Mouse (Mus musculus): Measurements from ENCODE around the gene Hhipl1. TPM values are rescaled to one million over a fixed set of nuclear protein-coding genes. Genes with fewer than 3 reads are reported as not detected.

The Hhipl1 gene
- polyA plus RNA-seq, 1 experiment from 2014 or later, result 2.5 TPM

GRCm38 (mm10) chr12:108305172-108305571 lies 898 bp upstream of the Hhipl1 start:
- 80% methylated on average over 8 of the region's 8 CpGs for WGBS
- no peak overlapping the region for H3K27ac ChIP-seq
- ATAC-seq, result no peak
- H3K4me2 ChIP-seq, result no peak overlapping the region
- peaks cover 18% of the 10 kb centered on the region for H3K27me3 ChIP-seq
- no peaks in the 10 kb centered on the region for H3K36me3 ChIP-seq (ENCODE audit: poor library complexity, severe bottlenecking)
- H3K4me1 ChIP-seq, result peaks cover 24% of the 10 kb centered on the region
- no peak overlapping the region for H3K4me3 ChIP-seq
- no peaks in the 10 kb centered on the region for H3K9me3 ChIP-seq (replicated peaks)
- no peak overlapping the region for H3K9ac ChIP-seq

- no peaks in the 10 kb centered on the region for H3K9me3 ChIP-seq (replicated peaks)
- H3K9ac ChIP-seq, result no peak overlapping the region
- no peaks in the 10 kb centered on the region for H3K36me3 ChIP-seq (ENCODE audit: poor library complexity, severe bottlenecking)
- no peak for ATAC-seq
- H3K27ac ChIP-seq, result no peak overlapping the region
- H3K4me1 ChIP-seq, result peaks cover 24% of the 10 kb centered on the region
- H3K4me3 ChIP-seq, result no peak overlapping the region
- H3K27me3 ChIP-seq, result peaks cover 18% of the 10 kb centered on the region
- WGBS, result 27% methylated on average over 14 of the region's 14 CpGs
- peak overlapping the region; percentile 98 for H3K4me2 ChIP-seq
These were observed 1.5 kb downstream of the Hhipl1 start for GRCm38 (mm10) chr12:108307553-108307952.

GRCm38 (mm10) chr12:108308363-108308856 lies 2.3 kb downstream of the Hhipl1 start:
- no peak overlapping the region for H3K4me3 ChIP-seq
- H3K9ac ChIP-seq, result no peak overlapping the region
- no peaks in the 10 kb centered on the region for H3K9me3 ChIP-seq (replicated peaks)
- H3K4me2 ChIP-seq, result no peak overlapping the region
- no peaks in the 10 kb centered on the region for H3K36me3 ChIP-seq (ENCODE audit: poor library complexity, severe bottlenecking)
- H3K4me1 ChIP-seq, result peaks cover 24% of the 10 kb centered on the region
- H3K27ac ChIP-seq, result no peak overlapping the region
- WGBS, result 87% methylated on average over 16 of the region's 16 CpGs
- no peak for ATAC-seq
- peaks cover 18% of the 10 kb centered on the region for H3K27me3 ChIP-seq

- ATAC-seq, result no peak
- Histone ChIP-seq H3K4me1 (peaks cover 24% of the 10 kb centered on the region), H3K9me3 (replicated peaks) (no peaks in the 10 kb centered on the region), H3K9ac (no peak overlapping the region), H3K27me3 (peaks cover 18% of the 10 kb centered on the region), H3K4me3 (no peak overlapping the region), H3K27ac (no peak overlapping the region), H3K36me3 (ENCODE audit: poor library complexity, severe bottlenecking) (no peaks in the 10 kb centered on the region), H3K4me2 (no peak overlapping the region)
- 84% methylated on average over 7 of the region's 8 CpGs for WGBS
These were observed 3.2 kb downstream of the Hhipl1 start for GRCm38 (mm10) chr12:108309116-108309794.

GRCm38 (mm10) chr12:108310041-108310440 lies 4.0 kb downstream of the Hhipl1 start:
- Histone ChIP-seq H3K9me3 (replicated peaks) (no peaks in the 10 kb centered on the region), H3K27ac (no peak overlapping the region), H3K4me3 (no peak overlapping the region), H3K27me3 (peaks cover 11% of the 10 kb centered on the region; the same call in 1 of the 2 replicates), H3K36me3 (ENCODE audit: poor library complexity, severe bottlenecking) (no peaks in the 10 kb centered on the region), H3K9ac (no peak overlapping the region), H3K4me1 (peaks cover 24% of the 10 kb centered on the region), H3K4me2 (no peak overlapping the region)
- ATAC-seq, result no peak
- 86% methylated on average over 4 of the region's 4 CpGs for WGBS

- no peak overlapping the region for H3K27ac ChIP-seq
- H3K4me3 ChIP-seq, result no peak overlapping the region
- 81% methylated on average over 7 of the region's 7 CpGs for WGBS
- H3K4me1 ChIP-seq, result peaks cover 24% of the 10 kb centered on the region
- H3K4me2 ChIP-seq, result no peak overlapping the region
- ATAC-seq, result no peak
- no peaks in the 10 kb centered on the region for H3K36me3 ChIP-seq (ENCODE audit: poor library complexity, severe bottlenecking)
- H3K9me3 ChIP-seq (replicated peaks), result no peaks in the 10 kb centered on the region
- no peak overlapping the region for H3K9ac ChIP-seq
- H3K27me3 ChIP-seq, result peaks cover 6% of the 10 kb centered on the region; the same call in 1 of the 2 replicates
These were observed 4.5 kb downstream of the Hhipl1 start for GRCm38 (mm10) chr12:108310456-108311027.

- no peak overlapping the region for H3K27ac ChIP-seq
- peaks cover 11% of the 10 kb centered on the region; the same call in 1 of the 2 replicates for H3K27me3 ChIP-seq
- no peak overlapping the region for H3K9ac ChIP-seq
- no peak for ATAC-seq
- 94% methylated on average over 27 of the region's 27 CpGs for WGBS
- no peak overlapping the region for H3K4me3 ChIP-seq
- no peak overlapping the region for H3K4me2 ChIP-seq
- H3K36me3 ChIP-seq (ENCODE audit: poor library complexity, severe bottlenecking), result no peaks in the 10 kb centered on the region
- H3K9me3 ChIP-seq (replicated peaks), result no peaks in the 10 kb centered on the region
- peaks cover 22% of the 10 kb centered on the region for H3K4me1 ChIP-seq
These were observed 5.7 kb downstream of the Hhipl1 start for GRCm38 (mm10) chr12:108311741-108312290.

GRCm38 (mm10) chr12:108312432-108312851 lies 6.4 kb downstream of the Hhipl1 start:
- Histone ChIP-seq H3K9ac (no peak overlapping the region), H3K27me3 (peaks cover 7% of the 10 kb centered on the region; the same call in 1 of the 2 replicates), H3K36me3 (ENCODE audit: poor library complexity, severe bottlenecking) (no peaks in the 10 kb centered on the region), H3K4me3 (no peak overlapping the region), H3K27ac (no peak overlapping the region), H3K9me3 (replicated peaks) (no peaks in the 10 kb centered on the region), H3K4me1 (peaks cover 23% of the 10 kb centered on the region), H3K4me2 (no peak overlapping the region)
- WGBS, result 58% methylated on average over 6 of the region's 6 CpGs
- no peak for ATAC-seq

GRCm38 (mm10) chr12:108313244-108313772 lies 7.2 kb downstream of the Hhipl1 start:
- Histone ChIP-seq H3K27me3 (peaks cover 13% of the 10 kb centered on the region), H3K9me3 (replicated peaks) (no peaks in the 10 kb centered on the region)
- 84% methylated on average over 1 of the region's 1 CpGs for WGBS

GRCm38 (mm10) chr12:108315818-108316217 lies 9.7 kb downstream of the Hhipl1 start:
- Histone ChIP-seq H3K4me2 (no peak overlapping the region), H3K4me1 (peaks cover 49% of the 10 kb centered on the region), H3K27ac (no peak overlapping the region), H3K4me3 (no peak overlapping the region), H3K9ac (no peak overlapping the region), H3K9me3 (replicated peaks) (no peaks in the 10 kb centered on the region), H3K27me3 (peaks cover 28% of the 10 kb centered on the region), H3K36me3 (ENCODE audit: poor library complexity, severe bottlenecking) (no peaks in the 10 kb centered on the region)
- ATAC-seq, result no peak
- 58% methylated on average over 10 of the region's 10 CpGs for WGBS

More at GRCm38 (mm10) chr12:108313244-108313772, 7.2 kb downstream of the Hhipl1 start:
- Histone ChIP-seq H3K27ac (no peak overlapping the region), H3K4me1 (peaks cover 24% of the 10 kb centered on the region), H3K9ac (no peak overlapping the region), H3K36me3 (ENCODE audit: poor library complexity, severe bottlenecking) (no peaks in the 10 kb centered on the region), H3K4me2 (no peak overlapping the region), H3K4me3 (no peak overlapping the region)
- ATAC-seq, result no peak

GRCm38 (mm10) chr12:108316655-108317054 lies 10.6 kb downstream of the Hhipl1 start:
- H3K27me3 ChIP-seq, result peaks cover 28% of the 10 kb centered on the region
- no peak overlapping the region for H3K27ac ChIP-seq
- 31% methylated on average over 6 of the region's 6 CpGs for WGBS
- no peak overlapping the region for H3K4me2 ChIP-seq
- no peaks in the 10 kb centered on the region for H3K36me3 ChIP-seq (ENCODE audit: poor library complexity, severe bottlenecking)
- H3K4me1 ChIP-seq, result peaks cover 57% of the 10 kb centered on the region
- no peaks in the 10 kb centered on the region for H3K9me3 ChIP-seq (replicated peaks)
- H3K9ac ChIP-seq, result no peak overlapping the region
- no peak for ATAC-seq
- no peak overlapping the region for H3K4me3 ChIP-seq

GRCm38 (mm10) chr12:108317201-108317738 lies 11.2 kb downstream of the Hhipl1 start:
- peaks cover 61% of the 10 kb centered on the region for H3K4me1 ChIP-seq
- H3K9ac ChIP-seq, result no peak overlapping the region
- WGBS, result 4% methylated on average over 9 of the region's 9 CpGs
- no peaks in the 10 kb centered on the region for H3K36me3 ChIP-seq (ENCODE audit: poor library complexity, severe bottlenecking)
- peak overlapping the region; percentile 52; the same call in 1 of the 2 replicates for H3K27ac ChIP-seq
- peaks cover 28% of the 10 kb centered on the region for H3K27me3 ChIP-seq
- ATAC-seq, result no peak
- no peak overlapping the region for H3K4me2 ChIP-seq
- H3K9me3 ChIP-seq (replicated peaks), result no peaks in the 10 kb centered on the region
- no peak overlapping the region for H3K4me3 ChIP-seq
